Mouse (Mus musculus) left cerebral cortex, postnatal 10 days (tissue): ENCODE measurements around the gene Dnlz. TPM values are rescaled to one million over a fixed set of nuclear protein-coding genes. Genes with fewer than 3 reads are reported as not detected.

Experiments
- DNase-seq, 2 experiments: peaks; one replicate each; pipeline ENCODE4 v3.0.0; 2021 to 2022; ENCODE audit warnings: low spot score in 2 of 2, mixed read lengths in 1 of 2; ENCODE audit errors: extremely low spot score in 1 of 2
- intact Hi-C: fragments of 180-260 bp; cut with DNase I; formaldehyde crosslinking; loops from one replicate; pipeline ENCODE4 v1.15.1; 2025
- total RNA-seq, 2 experiments: library from RNA; stranded (reverse); gene quantifications; 2 replicates each; pipeline ENCODE4 v1.2.3; 2021

Gene Dnlz
- total RNA-seq, 2 experiments from 2014 or later, result 26.7 to 27.6 TPM

DNA sequence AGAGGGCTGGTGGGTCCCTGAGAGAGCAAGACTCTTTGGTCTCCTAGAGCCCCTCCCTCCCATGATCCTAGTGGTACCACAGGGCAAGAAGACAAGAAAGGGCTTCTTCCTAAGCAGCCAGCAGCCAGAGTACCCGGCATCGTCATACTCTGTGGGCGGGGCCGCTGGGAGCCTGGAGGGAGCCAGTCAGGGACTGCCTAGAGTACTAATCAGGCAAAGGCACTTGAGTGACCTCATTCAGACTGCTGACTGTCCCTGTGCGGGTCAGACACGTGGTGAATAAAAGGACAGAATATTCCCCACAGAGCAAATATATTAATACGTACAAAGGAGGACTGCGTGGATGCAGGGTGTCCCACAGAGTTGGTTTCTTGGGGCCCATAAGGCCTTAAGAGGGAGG, 22.5 kb downstream of the Dnlz start:
- intact Hi-C loops, result no loop called here
- peak in 1 of 2 experiments; percentile 69 for DNase-seq

DNA sequence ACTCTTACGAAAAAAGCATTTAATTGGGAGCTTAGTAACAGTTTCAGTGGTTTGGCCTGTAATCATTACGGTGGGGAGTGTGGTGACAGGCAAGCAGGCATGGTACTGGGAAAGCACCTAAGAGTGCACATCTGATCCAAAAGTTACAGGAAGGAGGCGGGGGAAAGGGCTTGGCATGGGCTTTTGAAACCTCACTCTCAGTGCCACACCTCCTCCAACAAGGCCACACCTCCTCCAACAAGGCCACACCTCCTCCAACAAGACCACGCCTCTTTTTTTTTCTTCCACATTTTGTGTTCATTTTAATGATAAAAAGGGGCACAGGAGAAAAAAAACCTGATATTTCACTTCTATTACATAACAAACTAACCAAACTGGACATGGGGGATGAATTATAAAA, 24.1 kb downstream of the Dnlz start:
- intact Hi-C loops, result no loop called here
- DNase-seq, result peak in 1 of 2 experiments; percentile 24

DNA sequence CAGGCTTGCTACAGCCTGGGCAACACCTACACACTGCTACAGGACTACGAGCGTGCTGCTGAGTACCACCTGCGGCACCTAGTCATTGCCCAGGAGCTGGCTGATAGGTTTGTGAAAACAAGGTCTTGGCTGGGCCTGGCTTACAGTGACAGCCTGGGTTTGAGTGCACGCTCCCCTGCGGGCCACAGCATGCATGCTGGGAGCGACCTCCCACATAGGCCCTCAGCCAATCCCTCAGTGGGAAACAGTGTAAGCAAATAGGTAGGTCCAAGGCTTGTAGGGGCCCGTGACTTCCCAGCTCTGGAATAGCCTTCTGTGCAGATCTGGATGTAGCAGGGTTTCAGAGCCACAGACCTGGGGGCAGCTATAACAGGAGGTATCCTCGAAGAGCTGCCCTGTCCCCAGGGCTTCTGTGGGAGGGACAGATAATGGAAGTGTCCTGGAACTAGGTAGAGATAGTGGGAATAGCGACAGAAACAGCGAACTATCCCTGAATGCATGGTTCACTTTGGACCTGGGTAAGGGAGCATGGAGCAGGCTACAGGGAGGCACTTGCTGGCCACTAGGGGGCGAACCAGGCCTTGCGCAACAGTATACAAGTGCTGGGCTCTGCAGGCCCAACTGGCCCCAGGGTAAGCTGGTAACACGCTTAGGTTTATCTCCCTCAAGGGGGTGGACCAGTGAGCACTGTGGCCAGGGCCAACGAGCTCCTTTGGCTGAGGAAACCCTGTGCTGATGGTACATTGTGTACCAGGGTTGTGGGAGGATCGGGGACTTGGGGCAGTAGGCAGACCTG, 26.3 kb downstream of the Dnlz start:
- intact Hi-C loops, result no loop called here
- peak in 1 of 2 experiments; percentile 78 for DNase-seq

DNA sequence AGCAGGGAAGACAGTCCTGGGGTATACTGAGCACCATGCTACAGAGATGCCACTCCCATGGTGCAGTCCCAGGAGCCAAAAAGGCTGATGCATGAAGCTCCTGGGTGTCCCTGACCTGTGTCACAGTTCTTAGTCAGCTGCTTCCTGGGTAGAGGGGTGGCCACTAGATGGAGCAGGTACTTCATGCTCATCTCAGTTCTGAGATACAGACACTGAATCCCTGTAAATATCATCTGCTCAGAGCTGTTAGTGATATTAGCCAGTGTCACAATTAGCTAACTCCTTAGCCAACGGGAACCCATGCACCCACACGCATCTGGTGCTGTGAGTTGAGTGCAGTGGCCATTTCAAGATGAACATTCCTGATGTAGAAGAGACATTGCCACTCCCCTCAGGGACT, 27.0 kb downstream of the Dnlz start:
- DNase-seq, result no peak
- intact Hi-C loops, result no loop called here

DNA sequence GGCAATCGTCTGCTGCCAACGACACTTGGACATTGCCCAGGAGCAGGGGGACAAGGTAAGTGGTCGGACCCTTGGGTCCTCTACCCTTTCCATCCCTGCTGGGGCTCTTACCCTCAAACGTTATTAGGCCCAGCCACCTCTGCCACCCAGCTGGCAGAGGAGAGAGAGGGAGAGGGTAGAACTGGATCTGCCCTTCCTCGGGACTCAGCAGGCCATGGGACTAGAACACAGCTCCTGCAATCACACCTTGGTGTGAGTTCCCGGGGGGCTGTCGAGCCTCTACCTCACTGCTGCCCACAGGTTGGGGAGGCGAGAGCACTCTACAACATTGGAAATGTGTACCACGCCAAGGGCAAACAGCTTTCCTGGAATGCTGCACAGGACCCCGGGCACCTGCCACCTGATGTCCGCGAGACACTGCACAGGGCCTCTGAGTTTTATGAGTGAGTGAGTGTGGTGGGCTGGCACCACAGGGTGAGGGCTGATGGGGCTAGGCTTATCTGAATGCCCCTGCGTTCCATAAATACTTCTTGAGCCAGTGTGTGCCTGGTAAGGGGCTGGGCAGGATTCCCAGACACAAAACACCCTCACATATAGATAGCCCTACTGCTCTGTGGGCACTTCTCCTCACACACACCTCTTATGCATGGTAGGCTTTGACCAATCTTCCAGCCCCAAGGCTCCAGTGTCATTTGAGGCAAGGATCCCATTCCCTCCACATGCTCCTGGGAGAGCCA, 28.2 kb downstream of the Dnlz start:
- no peak for DNase-seq
- intact Hi-C loops, result no loop called here

DNA sequence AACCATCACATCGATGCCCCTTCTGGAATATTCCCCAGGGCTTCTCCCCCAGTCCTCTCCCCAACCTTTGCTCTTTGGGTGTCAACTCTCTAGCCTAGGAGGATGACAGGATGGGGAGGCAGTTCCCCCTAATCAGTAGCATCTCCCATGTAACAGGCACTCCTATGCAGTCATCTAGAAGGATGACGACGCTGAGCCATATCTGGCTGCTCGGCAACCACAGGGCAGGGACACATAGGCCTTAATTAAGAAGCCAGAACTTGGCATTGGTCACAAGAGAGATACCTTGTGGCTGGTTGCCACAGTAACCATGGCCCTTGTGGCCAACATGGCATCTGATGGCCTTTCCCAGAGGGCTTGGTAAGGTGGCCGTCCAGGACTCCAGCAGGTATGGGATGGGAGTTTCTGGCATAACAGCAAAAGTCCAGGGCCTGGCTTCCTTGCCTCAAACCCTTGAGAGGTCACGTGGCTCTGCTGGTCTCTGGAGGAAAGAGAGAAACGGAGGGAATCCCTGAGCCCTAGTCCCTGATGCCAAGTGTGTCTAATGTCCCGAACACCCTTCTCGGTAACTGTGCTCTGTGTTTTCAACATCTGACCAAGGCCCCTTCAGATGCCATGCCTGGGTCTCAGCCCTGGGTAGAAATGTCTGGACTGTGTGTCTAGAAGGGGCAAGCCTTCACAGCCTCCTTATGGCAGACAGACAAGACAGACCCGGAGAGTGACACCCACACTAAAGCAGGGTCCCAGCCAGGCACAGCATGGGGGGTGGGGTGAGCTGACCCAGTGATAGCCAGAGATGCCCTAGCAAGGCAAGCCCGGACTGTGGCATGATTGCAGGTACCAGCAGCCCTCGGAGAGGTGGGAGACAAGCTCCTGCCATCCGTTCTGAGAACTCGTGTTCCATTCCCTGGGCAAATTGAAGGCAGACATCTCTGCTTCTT, 31.4 kb downstream of the Dnlz start:
- peak in 1 of 2 experiments; percentile 25 for DNase-seq
- intact Hi-C loops, result no loop called here

GRCm38 (mm10) chr2:26319519-26320244, 32.2 kb downstream of the Dnlz start:
- DNase-seq, result peak in 1 of 2 experiments; percentile 26
- intact Hi-C loops, result no loop called here

GRCm38 (mm10) chr2:26319109-26319508, 32.8 kb downstream of the Dnlz start:
- intact Hi-C loops, result no loop called here
- DNase-seq, result no peak

GRCm38 (mm10) chr2:26317991-26318672, 33.8 kb downstream of the Dnlz start:
- intact Hi-C loops, result no loop called here
- DNase-seq, result no peak

- no peak for DNase-seq
- intact Hi-C loops, result no loop called here
Measured at GRCm38 (mm10) chr2:26317371-26317770, 34.5 kb downstream of the Dnlz start.

DNA sequence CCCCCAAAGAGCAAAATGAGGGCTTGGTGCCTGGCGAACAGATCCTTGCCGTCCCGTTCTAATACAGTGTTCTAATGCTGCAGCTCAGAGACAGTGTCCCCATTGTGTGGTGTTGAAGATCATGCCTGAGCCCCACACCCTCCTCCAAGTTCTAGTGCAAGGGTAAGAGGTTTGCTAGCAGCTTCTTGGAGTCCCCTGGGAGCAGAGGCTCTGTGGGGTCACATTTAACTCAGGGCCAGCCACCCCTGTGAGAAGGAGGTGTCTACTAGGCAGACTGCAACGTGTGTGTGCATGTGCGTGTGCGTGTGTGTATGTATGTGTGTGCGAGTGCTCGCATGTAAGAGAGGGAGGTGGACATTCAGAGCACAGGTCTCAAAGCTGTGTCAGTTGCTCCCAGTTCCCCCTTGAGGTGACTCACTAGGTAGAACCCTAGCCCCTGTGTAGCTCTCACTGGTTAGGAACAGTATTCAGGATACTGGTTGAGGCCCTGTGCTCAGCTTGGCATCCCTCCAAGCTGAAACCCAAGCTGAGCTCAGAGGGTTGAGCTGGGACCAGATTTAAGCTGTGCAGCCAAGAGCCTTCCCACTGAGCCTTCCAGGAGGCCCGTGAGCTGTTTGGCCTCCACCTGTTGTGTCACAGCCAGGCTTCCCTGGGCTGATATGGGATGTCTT, 35.2 kb downstream of the Dnlz start:
- intact Hi-C loops, result no loop called here
- DNase-seq, result no peak

- intact Hi-C loops, result no loop called here
- peak in 1 of 2 experiments; percentile 71 for DNase-seq
Measured at GRCm38 (mm10) chr2:26315925-26316311, 36.0 kb downstream of the Dnlz start.

- DNase-seq, result peak in 1 of 2 experiments; percentile 92
- intact Hi-C loops, result no loop called here
Measured at GRCm38 (mm10) chr2:26315072-26315924, 36.6 kb downstream of the Dnlz start, which contains the start of gene Gpsm1. Gene Gpsm1 (plus strand): TSS chr2:26315515.

DNA sequence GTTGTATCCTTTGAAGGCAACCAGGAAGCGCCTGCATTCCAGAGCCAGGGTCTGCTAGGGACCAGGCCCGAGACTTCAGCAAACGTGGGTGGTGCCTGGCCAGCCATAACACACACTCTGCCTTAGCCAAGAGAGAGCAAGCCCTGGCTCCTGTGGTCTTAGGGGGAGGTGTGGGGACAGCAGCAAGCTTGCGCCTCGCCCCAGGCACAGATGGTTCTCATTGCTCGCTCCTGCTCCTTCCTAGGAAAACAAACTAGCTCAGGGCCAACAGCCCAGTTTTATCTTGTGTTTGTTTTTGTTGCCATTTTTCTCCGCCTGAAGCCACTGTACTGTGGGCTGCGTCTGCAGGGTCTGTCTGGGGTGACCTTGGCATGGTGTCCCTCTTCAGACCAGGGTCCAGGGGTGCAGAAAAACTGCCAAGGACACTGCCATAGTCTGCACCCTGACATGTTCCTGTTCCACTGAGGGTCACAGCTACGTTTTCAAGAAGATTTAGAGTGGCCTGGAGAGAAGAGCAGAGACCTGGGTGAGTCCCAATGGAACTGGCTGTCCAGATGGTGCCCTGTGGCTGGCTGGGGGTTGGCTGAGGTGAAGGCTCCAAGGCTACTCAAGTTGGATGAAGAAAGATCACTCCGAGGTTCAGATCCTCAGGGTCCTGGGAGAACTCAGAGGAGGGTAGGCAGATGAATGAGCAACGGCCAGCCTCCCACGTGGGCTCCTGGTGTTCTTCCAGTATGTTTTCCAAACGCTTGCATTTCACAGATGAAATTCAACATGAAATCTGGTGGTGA, 37.4 kb downstream of the Dnlz start:
- peak in 1 of 2 experiments; percentile 83 for DNase-seq
- intact Hi-C loops, result no loop called here

DNA sequence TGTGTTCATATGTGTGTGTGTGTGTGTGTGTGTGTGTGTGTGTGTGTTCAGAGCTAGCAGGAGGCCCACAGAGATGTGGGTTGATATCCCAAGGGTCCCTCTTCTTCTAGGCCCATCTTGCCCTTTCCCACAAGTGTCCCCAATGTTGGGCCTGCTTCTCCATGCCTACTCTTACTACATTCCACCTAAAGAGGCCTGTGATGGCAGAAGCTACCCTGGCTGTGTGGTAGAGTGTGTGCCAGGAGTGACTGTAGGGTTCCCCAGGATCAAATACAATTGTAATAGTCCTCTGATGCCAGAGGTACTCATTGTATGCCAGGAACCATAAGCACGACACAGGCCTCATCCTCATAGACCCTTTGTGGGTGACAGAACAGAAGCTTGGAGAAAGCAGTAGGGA, 38.5 kb downstream of the Dnlz start:
- intact Hi-C loops, result no loop called here
- no peak for DNase-seq

GRCm38 (mm10) chr2:26312812-26313211, 39.1 kb downstream of the Dnlz start:
- intact Hi-C loops, result no loop called here

More at GRCm38 (mm10) chr2:26312812-26313211, 39.1 kb downstream of the Dnlz start:
- no peak for DNase-seq
